Mouse (Mus musculus): ENCODE data around the gene Kank2.
A peak's percentile ranks its signal among the peaks of the same experiment; 100 is the strongest.

The Kank2 gene

GRCm38 (mm10) chr9:21723377-21724146 lies 75.0 kb downstream of the Kank2 start, which contains the start of gene Ldlr:
Gene Ldlr, plus strand, starts transcription at chr9:21723483.
- DNase-seq (ENCODE audit: extremely low read depth, low read depth), result peak; percentile 96

GRCm38 (mm10) chr9:21721036-21721435 lies 77.5 kb downstream of the Kank2 start:
- DNase-seq (ENCODE audit: extremely low read depth, low read depth), result no peak

GRCm38 (mm10) chr9:21717015-21717414 lies 81.5 kb downstream of the Kank2 start:
- no peak for DNase-seq (ENCODE audit: extremely low read depth, low read depth)

Data from MEL-GATA-1-ER (cell line).